Mouse (Mus musculus): ENCODE measurements around the gene Kcnk3.

The Kcnk3 gene

DNA sequence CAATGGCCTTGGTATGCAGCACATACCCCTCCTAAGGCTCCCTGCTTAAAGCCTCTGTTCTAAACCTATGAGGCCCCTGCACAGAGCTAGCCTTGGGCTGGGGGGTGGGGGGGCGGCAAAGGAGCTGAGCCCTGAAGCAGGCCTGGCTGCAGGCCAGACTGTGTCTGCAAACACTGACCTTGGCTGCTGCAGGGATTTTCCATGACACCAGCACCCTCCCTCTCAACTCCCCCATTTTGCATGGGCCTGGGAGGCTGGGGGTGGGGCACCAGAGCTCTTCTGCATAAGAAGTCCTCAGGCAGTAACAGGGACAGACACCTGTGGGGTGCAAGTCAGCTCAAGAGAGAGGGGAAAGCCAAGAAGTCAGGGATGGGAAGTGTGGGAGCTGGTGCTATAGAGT is 26.3 kb downstream of the Kcnk3 start:
- DNase-seq (ENCODE audit: low spot score): peak; percentile 61

- DNase-seq (ENCODE audit: low spot score): peak; percentile 40
These were observed 27.4 kb downstream of the Kcnk3 start for GRCm38 (mm10) chr5:30615416-30615815.

GRCm38 (mm10) chr5:30615819-30616218 is 27.8 kb downstream of the Kcnk3 start:
- DNase-seq (ENCODE audit: low spot score): no peak

- DNase-seq (ENCODE audit: low spot score): no peak
These were observed 28.7 kb downstream of the Kcnk3 start for GRCm38 (mm10) chr5:30616644-30617043.

DNA sequence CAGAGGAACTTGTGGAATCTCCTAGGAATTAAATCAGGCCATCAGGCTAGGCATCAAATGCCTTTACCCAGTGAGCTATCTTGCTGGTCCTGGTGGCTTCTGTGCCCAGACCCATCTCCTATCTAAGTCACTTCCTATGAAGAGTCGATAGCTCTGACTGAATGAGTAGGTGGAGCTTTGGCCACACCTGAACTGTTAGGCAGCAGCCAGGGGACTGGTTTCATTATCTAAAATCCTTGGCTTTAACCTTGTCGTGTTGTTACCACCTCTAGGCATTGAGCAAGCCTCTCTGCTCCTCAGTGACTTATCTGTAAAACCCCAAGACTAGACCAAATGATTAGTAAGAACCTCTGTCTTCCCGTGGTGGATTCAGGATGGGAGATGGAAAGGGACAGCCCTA is 29.4 kb downstream of the Kcnk3 start:
- DNase-seq (ENCODE audit: low spot score): no peak

GRCm38 (mm10) chr5:30617851-30618250 is 29.9 kb downstream of the Kcnk3 start:
- peak; percentile 74 for DNase-seq (ENCODE audit: low spot score)

GRCm38 (mm10) chr5:30618376-30619003 is 30.5 kb downstream of the Kcnk3 start:
- DNase-seq (ENCODE audit: low spot score): no peak

GRCm38 (mm10) chr5:30619211-30619610 is 31.2 kb downstream of the Kcnk3 start:
- no peak for DNase-seq (ENCODE audit: low spot score)

- no peak for DNase-seq (ENCODE audit: low spot score)
These were observed 32.6 kb downstream of the Kcnk3 start for GRCm38 (mm10) chr5:30620567-30620966.

- peak; percentile 70 for DNase-seq (ENCODE audit: low spot score)
These were observed 33.3 kb downstream of the Kcnk3 start for GRCm38 (mm10) chr5:30621211-30621790.

DNA sequence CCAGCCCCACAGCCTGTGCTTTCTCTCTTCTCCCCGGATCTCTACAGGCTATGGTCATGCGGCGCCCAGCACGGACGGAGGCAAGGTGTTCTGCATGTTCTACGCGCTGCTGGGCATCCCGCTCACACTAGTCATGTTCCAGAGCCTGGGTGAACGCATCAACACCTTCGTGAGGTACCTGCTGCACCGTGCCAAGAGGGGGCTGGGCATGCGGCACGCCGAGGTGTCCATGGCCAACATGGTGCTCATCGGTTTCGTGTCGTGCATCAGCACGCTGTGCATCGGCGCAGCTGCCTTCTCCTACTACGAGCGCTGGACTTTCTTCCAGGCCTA is 33.8 kb downstream of the Kcnk3 start:
- no peak for DNase-seq (ENCODE audit: low spot score)

DNA sequence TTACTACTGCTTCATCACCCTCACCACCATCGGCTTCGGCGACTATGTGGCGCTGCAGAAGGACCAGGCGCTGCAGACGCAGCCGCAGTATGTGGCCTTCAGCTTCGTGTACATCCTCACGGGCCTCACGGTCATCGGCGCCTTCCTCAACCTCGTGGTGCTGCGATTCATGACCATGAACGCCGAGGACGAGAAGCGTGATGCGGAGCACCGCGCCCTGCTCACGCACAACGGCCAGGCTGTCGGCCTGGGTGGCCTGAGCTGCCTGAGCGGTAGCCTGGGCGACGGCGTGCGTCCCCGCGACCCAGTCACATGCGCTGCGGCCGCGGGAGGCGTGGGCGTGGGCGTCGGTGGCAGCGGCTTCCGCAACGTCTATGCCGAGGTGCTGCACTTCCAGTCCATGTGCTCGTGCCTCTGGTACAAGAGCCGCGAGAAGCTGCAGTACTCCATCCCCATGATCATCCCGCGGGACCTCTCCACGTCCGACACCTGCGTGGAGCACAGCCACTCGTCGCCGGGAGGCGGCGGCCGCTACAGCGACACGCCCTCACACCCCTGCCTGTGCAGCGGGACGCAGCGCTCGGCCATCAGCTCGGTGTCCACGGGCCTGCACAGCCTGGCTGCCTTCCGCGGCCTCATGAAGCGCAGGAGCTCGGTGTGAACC is 34.3 kb downstream of the Kcnk3 start:
- no peak for DNase-seq (ENCODE audit: low spot score)

DNA sequence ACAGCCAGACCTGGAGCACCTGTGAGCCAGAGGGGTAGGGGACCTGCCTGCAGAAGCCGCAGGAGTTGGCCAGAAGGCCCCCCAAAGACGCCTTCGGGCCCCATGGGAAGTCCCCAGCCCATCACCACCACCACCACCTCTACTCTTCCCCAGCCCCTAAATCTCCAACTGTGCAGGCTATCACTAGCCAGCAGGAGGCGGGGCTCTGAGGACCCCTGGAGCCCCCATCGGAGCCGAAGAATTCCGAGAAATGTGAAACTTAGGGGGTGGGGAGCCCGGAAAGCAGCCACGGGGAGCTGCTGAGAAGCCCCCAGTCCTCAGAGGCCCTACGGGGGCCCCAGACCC is 34.8 kb downstream of the Kcnk3 start:
- no peak for DNase-seq (ENCODE audit: low spot score)

DNA sequence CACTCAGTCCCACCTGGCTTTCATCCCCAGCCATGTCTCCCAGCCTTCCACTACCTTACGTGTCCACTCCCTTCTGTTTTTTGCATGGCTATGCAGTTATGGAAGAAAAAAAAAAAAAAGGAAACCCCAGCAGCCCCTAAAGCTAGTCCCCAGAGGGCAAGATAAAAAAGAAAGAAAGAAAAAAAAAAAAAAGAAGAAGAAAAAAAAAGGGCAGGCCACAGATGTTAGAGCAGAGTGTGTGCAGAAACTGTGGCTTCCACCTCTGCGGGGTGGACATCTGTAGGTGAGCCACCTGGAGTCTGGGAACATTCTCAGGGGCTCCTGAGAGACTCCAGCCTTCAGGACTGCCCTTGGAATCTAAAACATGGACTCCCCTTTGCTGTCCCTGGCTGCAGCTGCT is 35.4 kb downstream of the Kcnk3 start:
- DNase-seq (ENCODE audit: low spot score): no peak

GRCm38 (mm10) chr5:30624311-30624710 is 36.3 kb downstream of the Kcnk3 start:
- no peak for DNase-seq (ENCODE audit: low spot score)

DNA sequence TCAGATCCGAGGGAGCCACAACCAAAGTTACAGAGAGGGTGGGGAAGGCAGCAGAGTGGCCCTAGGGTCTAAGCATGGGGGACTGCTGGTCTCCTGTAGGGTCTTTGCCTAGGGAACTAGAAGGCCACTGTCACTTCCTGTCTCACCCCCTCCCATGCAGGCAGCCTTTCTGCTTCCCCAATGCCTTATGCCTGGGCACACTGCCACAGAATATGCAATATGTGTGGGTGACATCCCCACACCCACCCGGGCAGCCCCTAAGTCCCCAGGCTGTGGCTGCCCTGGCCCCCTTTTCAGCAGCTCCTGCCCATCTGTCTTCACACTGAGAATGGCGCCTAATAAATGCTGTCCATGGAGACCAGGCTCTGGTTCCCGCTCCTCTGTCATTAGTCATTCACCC is 36.9 kb downstream of the Kcnk3 start:
- DNase-seq (ENCODE audit: low spot score): no peak

- DNase-seq (ENCODE audit: low spot score): no peak
These were observed 37.4 kb downstream of the Kcnk3 start for GRCm38 (mm10) chr5:30625379-30625778.

DNA sequence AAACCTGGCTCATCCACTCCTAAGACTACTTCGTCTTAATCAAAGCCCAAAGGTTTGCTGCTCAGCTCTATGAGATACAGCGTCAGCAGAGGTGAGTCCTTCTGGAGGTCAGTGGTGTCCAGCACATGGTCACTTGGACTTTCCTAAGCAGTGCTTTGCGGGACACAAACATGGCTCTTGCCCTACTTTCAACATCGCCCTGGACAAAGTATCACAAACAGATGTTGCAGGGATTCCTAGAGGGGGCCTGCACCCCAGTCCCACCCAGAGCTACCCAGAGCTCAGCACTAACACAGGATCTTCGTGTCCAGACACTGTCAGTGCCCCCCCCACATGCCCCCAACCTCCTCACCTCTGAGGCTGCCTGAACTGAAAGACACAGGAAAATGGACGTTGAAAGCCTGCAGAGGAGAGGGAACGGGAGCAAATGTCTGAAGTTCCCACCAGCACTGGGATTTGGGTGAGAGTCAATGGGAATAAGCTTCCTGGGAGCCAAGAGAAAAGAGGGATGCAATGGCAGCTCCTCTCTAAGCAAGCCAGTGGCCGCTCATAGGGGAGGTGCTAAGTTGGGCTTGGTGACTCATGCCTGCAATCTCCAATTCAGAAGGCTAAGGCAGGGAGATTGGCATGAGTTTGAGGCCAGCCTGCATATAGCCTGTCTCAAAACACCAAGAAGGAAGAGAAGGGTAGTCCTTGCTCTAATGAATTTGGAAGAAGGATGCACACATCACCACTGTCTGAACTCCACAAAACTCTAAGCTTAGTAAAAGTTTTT is 38.5 kb downstream of the Kcnk3 start:
- peak; percentile 73 for DNase-seq (ENCODE audit: low spot score)

DNA sequence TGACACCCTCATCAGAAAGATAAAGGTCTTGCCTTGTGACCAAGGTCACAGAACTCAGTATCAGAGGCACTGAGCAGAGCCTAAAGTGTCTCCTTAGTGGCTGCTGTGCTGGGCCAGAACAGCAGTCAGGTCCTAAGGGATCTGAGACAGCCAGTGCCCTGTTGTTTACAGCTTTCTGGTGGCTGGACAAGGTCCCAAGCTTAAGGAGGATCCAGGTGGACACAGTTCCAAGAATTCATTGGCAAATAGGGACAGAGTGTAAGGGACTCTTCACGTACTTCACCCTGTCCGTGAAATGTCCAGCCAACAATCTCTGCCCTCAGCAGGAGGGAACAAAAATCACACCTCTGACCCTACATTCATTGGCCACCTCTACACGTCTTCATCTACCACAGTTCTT is 40.5 kb downstream of the Kcnk3 start:
- no peak for DNase-seq (ENCODE audit: low spot score)

- no peak for DNase-seq (ENCODE audit: low spot score)
These were observed 42.4 kb downstream of the Kcnk3 start for GRCm38 (mm10) chr5:30630401-30630800.

DNA sequence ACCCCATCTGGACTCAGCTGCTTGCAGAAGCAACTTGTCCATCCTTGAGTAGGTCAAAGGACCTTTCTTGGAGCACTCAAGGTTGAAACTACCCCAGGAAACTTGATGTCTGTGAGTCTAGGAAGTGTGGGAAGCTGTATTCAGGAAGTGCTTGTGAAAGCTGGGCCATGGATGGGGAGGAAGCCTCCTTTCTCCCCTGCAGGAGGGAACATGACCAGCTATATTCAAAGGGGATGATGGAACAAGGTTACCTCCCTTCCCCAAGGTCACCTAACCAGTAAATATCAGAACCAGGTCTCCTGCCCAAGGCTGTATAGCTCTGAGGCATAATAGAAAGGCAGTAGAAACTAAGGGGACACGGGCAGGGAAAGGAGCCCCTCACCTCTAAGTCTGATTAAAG is 44.2 kb downstream of the Kcnk3 start:
- no peak for DNase-seq (ENCODE audit: low spot score)

DNA sequence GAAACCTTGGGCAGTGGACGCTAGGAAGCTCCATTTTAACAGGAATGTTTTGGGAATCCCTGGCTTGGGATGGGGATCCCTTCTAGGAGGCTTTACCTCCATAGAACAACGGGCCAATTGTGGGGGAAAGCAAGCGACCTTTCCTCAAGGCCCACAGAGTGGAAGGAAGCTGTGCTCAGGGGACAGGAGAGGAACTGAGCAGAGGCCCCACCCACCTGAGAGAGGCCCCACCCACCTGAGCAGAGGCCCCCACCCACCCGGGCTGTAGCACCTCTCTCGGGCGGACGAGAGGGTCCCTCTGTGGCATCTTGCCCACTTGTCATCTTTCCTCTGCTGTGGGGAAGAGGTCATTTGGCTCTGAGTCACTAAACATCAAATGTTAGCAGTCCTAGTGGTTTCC is 49.0 kb downstream of the Kcnk3 start:
- DNase-seq (ENCODE audit: low spot score): no peak

DNA sequence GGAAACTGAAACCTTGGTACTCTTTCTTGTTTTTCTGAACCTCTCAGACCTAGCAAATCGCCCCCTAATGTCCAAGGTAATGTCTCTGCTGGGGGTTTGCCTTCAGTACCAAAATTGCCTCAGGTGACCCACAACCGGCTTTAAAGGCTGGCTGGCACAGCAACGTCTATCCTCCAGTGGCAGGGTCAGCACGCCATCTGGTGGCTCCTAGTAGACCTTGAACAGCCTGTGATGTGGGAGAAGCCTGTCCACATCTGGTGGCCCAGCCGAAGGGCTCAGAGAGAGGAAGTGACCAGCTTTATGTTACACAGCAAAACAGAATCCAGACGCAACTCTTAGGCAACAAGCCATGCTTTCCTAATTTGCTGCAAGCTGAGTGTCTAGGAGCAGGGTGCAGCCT is 50.1 kb downstream of the Kcnk3 start:
- DNase-seq (ENCODE audit: low spot score): peak; percentile 90
